Mouse (Mus musculus): Measurements from ENCODE around the gene Ptger3. TPM values are rescaled to one million over a fixed set of nuclear protein-coding genes. Genes with fewer than 3 reads are reported as not detected.

Ptger3 gene
- total and polyA plus RNA-seq, 3 experiments: 0.02 to 0.22 TPM; not detected in 1

DNA sequence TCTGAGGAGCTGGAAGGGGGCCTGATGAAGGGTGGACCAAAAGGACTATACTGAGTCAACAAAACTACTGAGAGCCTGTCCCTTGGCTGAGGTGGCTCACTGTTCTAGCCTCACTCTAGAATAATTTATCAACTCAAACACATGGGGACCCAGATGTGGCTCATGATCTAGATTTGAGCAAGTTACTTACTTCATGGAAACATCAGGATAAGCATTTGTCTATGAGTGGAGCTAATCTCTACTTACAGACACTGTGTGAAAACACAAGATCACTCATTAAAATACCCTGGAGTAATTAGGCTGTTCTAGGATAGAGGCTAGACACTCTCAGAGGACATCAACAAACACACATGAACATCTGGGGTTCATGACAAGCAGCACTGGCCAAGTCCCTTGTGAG lies 70.2 kb downstream of the Ptger3 start:
- no peak overlapping the region for H3K4me3 ChIP-seq (ENCODE audit: low read depth, low read length)
- no peaks in the 10 kb centered on the region for H3K9me3 ChIP-seq (replicated peaks)
- no peaks in the 10 kb centered on the region for H3K4me1 ChIP-seq (ENCODE audit: insufficient read depth, low read depth, low read length)
- no peak for TF ChIP-seq TAL1 (conservative IDR thresholded peaks at IDR 0.05; ENCODE audit: low read depth, low read length)
- no peak for TF ChIP-seq POLR2AphosphoS5 (IDR thresholded peaks at IDR 0.05; ENCODE audit: insufficient replicate concordance, low read depth, low read length)
- TF ChIP-seq CTCF (IDR thresholded peaks at IDR 0.05; ENCODE audit: low read depth, low read length): no peak
- no peak for TF ChIP-seq GATA2 (IDR thresholded peaks at IDR 0.05; ENCODE audit: borderline replicate concordance, low read depth, low read length)
- TF ChIP-seq GATA1 (IDR thresholded peaks at IDR 0.05; ENCODE audit: borderline replicate concordance, low read length): no peak
- H3K36me3 ChIP-seq (replicated peaks): no peaks in the 10 kb centered on the region
- H3K27me3 ChIP-seq (ENCODE audit: insufficient read depth, low read length): no peaks in the 10 kb centered on the region
- no peak for ATAC-seq (ENCODE audit: extremely low read depth, insufficient number of reproducible peaks, low FRiP score, poor library complexity, severe bottlenecking)
- no peak for DNase-seq (ENCODE audit: low spot score)

DNA sequence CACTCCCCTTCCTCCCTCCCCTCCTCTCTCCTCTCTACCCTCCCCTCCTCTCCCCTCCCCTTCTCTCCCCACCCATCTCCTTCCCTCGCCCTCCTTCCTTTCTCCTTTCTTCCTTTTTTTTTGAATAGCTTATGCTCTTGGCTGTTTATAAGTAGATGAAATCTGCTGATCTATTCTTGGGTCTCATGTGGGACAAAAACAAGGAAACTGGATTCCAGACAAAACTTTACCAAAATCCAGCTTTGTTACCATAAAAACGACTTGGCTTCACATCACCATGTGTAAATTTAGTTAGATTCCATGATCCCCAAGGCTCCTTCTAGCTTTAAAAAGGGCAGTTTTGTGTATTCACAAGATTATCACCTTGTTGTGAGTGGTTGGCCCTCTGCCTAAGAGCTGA lies 70.6 kb downstream of the Ptger3 start:
- no peak for ATAC-seq (ENCODE audit: extremely low read depth, insufficient number of reproducible peaks, low FRiP score, poor library complexity, severe bottlenecking)
- Histone ChIP-seq H3K9me3 (replicated peaks) (no peaks in the 10 kb centered on the region), H3K27me3 (ENCODE audit: insufficient read depth, low read length) (no peaks in the 10 kb centered on the region), H3K4me1 (ENCODE audit: insufficient read depth, low read depth, low read length) (no peaks in the 10 kb centered on the region), H3K4me3 (ENCODE audit: low read depth, low read length) (no peak overlapping the region), H3K36me3 (replicated peaks) (no peaks in the 10 kb centered on the region)
- TF ChIP-seq POLR2AphosphoS5 (IDR thresholded peaks at IDR 0.05; ENCODE audit: insufficient replicate concordance, low read depth, low read length): no peak
- TF ChIP-seq CTCF (IDR thresholded peaks at IDR 0.05; ENCODE audit: low read depth, low read length): no peak
- no peak for DNase-seq (ENCODE audit: low spot score)

DNA sequence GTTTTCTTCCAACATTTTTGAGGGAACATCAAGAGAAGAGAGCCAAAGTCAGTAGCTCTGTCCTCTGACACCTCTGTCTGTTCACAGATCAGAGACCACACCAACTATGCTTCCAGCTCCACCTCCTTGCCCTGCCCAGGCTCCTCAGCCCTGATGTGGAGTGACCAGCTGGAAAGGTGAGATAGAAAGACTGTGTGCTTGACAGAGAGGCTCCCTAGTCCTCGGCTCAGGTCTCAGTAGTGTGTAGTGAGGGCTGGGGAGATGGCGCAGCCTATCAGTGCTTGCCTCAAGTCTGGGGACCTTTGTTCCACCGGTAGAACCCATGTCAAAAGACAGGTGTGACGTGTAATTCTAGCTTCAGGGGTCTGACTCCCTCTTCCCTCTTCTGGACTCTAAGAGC lies 74.9 kb downstream of the Ptger3 start:
- Histone ChIP-seq H3K4me3 (ENCODE audit: low read depth, low read length) (no peak overlapping the region), H3K9me3 (replicated peaks) (no peaks in the 10 kb centered on the region), H3K27me3 (ENCODE audit: insufficient read depth, low read length) (no peaks in the 10 kb centered on the region), H3K36me3 (replicated peaks) (no peaks in the 10 kb centered on the region), H3K4me1 (ENCODE audit: insufficient read depth, low read depth, low read length) (no peaks in the 10 kb centered on the region)
- DNase-seq (ENCODE audit: low spot score) (no peak), ATAC-seq (ENCODE audit: extremely low read depth, insufficient number of reproducible peaks, low FRiP score, poor library complexity, severe bottlenecking) (no peak)
- TF ChIP-seq CTCF (IDR thresholded peaks at IDR 0.05; ENCODE audit: low read depth, low read length): no peak
- TF ChIP-seq GATA1 (IDR thresholded peaks at IDR 0.05; ENCODE audit: borderline replicate concordance, low read length): no peak
- TF ChIP-seq TAL1 (conservative IDR thresholded peaks at IDR 0.05; ENCODE audit: low read depth, low read length): no peak
- TF ChIP-seq POLR2AphosphoS5 (IDR thresholded peaks at IDR 0.05; ENCODE audit: insufficient replicate concordance, low read depth, low read length): no peak
- TF ChIP-seq GATA2 (IDR thresholded peaks at IDR 0.05; ENCODE audit: borderline replicate concordance, low read depth, low read length): no peak

DNA sequence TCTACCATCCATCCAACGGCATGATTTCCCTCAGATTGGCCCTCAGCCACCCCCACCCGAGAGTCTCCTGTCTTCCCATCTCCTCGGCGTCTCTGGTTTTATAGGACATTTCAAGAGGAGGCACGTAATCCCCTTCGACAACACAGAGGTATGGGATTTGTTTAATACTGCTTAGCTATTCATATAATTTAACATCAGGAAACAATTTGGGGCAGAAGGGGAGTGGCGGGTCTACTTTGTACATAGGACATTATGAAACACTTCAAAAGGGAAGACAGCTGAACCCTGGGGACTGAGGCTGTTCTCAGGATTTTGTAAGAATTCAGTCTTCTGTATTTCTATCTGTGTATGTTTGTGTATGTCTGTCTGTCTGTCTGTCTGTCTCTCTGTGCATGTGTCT lies 94.9 kb downstream of the Ptger3 start:
- no peak for TF ChIP-seq CTCF (IDR thresholded peaks at IDR 0.05; ENCODE audit: low read depth, low read length)

DNA sequence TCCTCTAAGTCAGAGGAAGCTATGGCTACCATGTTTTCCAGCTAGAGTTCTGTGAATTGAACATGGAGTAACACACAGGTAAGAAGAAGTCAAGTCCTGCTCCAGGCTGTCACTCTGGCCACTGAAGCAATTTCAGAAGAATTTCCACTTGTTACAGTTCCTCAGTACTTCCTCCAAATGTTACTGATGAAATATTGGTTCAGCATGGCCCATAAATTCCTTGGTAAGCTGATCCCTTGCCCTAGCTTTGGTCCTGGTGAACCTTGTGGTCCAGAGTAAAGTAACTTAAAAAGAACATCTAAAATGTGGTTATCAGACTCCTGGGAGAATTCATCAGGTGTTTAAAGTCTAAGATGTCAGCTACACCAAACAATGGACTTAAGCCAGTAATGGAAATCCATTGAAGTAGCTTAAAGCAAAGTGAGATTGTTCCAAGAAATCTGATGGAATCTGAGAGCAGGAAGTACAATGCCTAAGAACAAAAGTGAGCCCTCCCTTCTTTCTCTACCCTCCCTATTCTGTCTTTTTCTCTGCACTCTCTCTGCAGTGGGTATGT lies 97.9 kb downstream of the Ptger3 start:
- ATAC-seq (ENCODE audit: extremely low read depth, insufficient number of reproducible peaks, low FRiP score, poor library complexity, severe bottlenecking) (no peak), DNase-seq (ENCODE audit: low spot score) (no peak)
- Histone ChIP-seq H3K9me3 (replicated peaks) (no peaks in the 10 kb centered on the region), H3K27me3 (ENCODE audit: insufficient read depth, low read length) (no peaks in the 10 kb centered on the region), H3K36me3 (replicated peaks) (no peaks in the 10 kb centered on the region), H3K4me3 (ENCODE audit: low read depth, low read length) (no peak overlapping the region), H3K4me1 (ENCODE audit: insufficient read depth, low read depth, low read length) (no peaks in the 10 kb centered on the region)
- TF ChIP-seq CTCF (IDR thresholded peaks at IDR 0.05; ENCODE audit: low read depth, low read length) (no peak), POLR2AphosphoS5 (IDR thresholded peaks at IDR 0.05; ENCODE audit: insufficient replicate concordance, low read depth, low read length) (no peak), TAL1 (conservative IDR thresholded peaks at IDR 0.05; ENCODE audit: low read depth, low read length) (no peak), GATA1 (IDR thresholded peaks at IDR 0.05; ENCODE audit: borderline replicate concordance, low read length) (no peak), GATA2 (IDR thresholded peaks at IDR 0.05; ENCODE audit: borderline replicate concordance, low read depth, low read length) (no peak)

More for the DNA sequence above, 94.9 kb downstream of the Ptger3 start:
- H3K4me1 ChIP-seq (ENCODE audit: insufficient read depth, low read depth, low read length): no peaks in the 10 kb centered on the region
- H3K36me3 ChIP-seq (replicated peaks): no peaks in the 10 kb centered on the region
- H3K4me3 ChIP-seq (ENCODE audit: low read depth, low read length): no peak overlapping the region
- ATAC-seq (ENCODE audit: extremely low read depth, insufficient number of reproducible peaks, low FRiP score, poor library complexity, severe bottlenecking): no peak
- DNase-seq (ENCODE audit: low spot score): no peak
- no peaks in the 10 kb centered on the region for H3K27me3 ChIP-seq (ENCODE audit: insufficient read depth, low read length)
- H3K9me3 ChIP-seq (replicated peaks): no peaks in the 10 kb centered on the region

DNA sequence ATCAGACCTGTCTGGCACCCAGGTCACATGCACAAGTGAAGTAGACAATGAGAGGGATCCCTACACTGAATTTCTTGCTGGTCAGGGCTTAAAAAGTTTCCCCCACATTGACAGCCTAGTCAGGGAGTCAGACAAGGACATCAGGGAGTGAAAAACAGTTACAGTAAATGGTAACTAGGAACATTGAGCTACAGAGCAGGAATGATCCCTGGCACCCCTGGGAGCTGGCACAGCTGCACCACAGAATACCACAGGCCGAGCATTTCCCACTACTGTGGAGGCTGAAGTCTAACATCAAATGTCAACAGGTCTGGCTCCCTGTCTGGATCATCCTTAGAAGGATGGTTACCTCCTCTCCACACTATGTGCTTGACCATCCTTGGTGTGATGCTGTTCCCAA lies 98.8 kb downstream of the Ptger3 start:
- H3K4me3 ChIP-seq (ENCODE audit: low read depth, low read length): no peak overlapping the region
- no peaks in the 10 kb centered on the region for H3K9me3 ChIP-seq (replicated peaks)
- H3K4me1 ChIP-seq (ENCODE audit: insufficient read depth, low read depth, low read length): no peaks in the 10 kb centered on the region
- DNase-seq (ENCODE audit: low spot score) (no peak), ATAC-seq (ENCODE audit: extremely low read depth, insufficient number of reproducible peaks, low FRiP score, poor library complexity, severe bottlenecking) (no peak)
- no peaks in the 10 kb centered on the region for H3K27me3 ChIP-seq (ENCODE audit: insufficient read depth, low read length)
- H3K36me3 ChIP-seq (replicated peaks): no peaks in the 10 kb centered on the region
- TF ChIP-seq POLR2AphosphoS5 (IDR thresholded peaks at IDR 0.05; ENCODE audit: insufficient replicate concordance, low read depth, low read length) (no peak), CTCF (IDR thresholded peaks at IDR 0.05; ENCODE audit: low read depth, low read length) (no peak), GATA1 (IDR thresholded peaks at IDR 0.05; ENCODE audit: borderline replicate concordance, low read length) (no peak), GATA2 (IDR thresholded peaks at IDR 0.05; ENCODE audit: borderline replicate concordance, low read depth, low read length) (no peak), TAL1 (conservative IDR thresholded peaks at IDR 0.05; ENCODE audit: low read depth, low read length) (no peak)

DNA sequence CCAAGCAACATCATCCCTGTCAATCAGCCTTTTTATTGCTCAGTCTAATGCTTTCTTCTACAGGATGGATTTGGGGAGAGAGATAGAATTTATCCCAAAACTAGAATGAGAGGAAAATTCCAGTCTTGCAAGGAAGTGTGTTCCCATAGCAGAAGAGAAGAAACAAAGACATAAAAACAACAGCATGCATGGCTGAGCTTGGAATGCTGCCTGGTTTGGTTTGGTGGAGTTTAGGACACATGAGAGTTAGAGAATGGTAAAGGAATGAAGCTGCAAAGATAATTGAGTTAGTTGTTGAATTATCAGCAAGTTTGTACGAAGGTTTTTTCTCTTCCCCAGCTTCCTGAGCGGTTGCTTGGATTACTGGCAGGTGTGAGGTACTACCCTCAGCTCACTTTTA lies 99.5 kb downstream of the Ptger3 start:
- DNase-seq (ENCODE audit: low spot score) (no peak), ATAC-seq (ENCODE audit: extremely low read depth, insufficient number of reproducible peaks, low FRiP score, poor library complexity, severe bottlenecking) (no peak)
- H3K4me1 ChIP-seq (ENCODE audit: insufficient read depth, low read depth, low read length): no peaks in the 10 kb centered on the region
- no peaks in the 10 kb centered on the region for H3K27me3 ChIP-seq (ENCODE audit: insufficient read depth, low read length)
- H3K9me3 ChIP-seq (replicated peaks): no peaks in the 10 kb centered on the region
- TF ChIP-seq GATA1 (IDR thresholded peaks at IDR 0.05; ENCODE audit: borderline replicate concordance, low read length): no peak
- no peak for TF ChIP-seq TAL1 (conservative IDR thresholded peaks at IDR 0.05; ENCODE audit: low read depth, low read length)
- TF ChIP-seq CTCF (IDR thresholded peaks at IDR 0.05; ENCODE audit: low read depth, low read length): no peak
- no peak for TF ChIP-seq GATA2 (IDR thresholded peaks at IDR 0.05; ENCODE audit: borderline replicate concordance, low read depth, low read length)
- no peak for TF ChIP-seq POLR2AphosphoS5 (IDR thresholded peaks at IDR 0.05; ENCODE audit: insufficient replicate concordance, low read depth, low read length)
- no peaks in the 10 kb centered on the region for H3K36me3 ChIP-seq (replicated peaks)
- H3K4me3 ChIP-seq (ENCODE audit: low read depth, low read length): no peak overlapping the region
